Mouse (Mus musculus): ENCODE results near the gene Tmem184a. TPM values are rescaled to one million over a fixed set of nuclear protein-coding genes. Genes with fewer than 3 reads are reported as not detected.

Gene Tmem184a
- polyA plus RNA-seq, 1 experiment from 2014 or later = 1.8 TPM

DNA sequence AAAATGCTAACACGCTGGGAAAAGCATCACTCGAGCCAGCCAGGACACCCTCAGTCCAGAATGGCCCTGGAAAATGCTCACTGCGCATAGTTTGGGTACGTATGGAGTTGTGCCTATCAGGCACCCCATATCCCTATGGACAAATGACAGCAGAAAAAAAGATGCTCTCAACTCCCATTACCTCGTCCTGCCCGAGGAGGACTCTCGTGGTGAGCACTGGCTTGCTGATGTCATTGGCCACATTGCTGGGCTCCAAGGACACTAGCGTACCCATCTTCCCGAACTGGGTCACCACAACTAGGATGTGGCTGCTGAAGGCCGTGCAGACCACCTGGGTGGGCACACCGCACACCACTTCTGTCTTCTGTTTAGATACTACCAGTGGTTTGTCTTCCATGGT, 6.2 kb upstream of the Tmem184a start:
- Histone ChIP-seq H3K36me3 (peaks cover 38% of the 10 kb centered on the region), H3K9me3 (no peaks in the 10 kb centered on the region), H3K4me3 (peak overlapping the region; percentile 94), H3K27ac (peak overlapping the region; percentile 93), H3K4me1 (replicated peaks) (peaks cover 21% of the 10 kb centered on the region), H3K27me3 (ENCODE audit: insufficient read depth, poor library complexity, severe bottlenecking) (no peaks in the 10 kb centered on the region)
- no peak for DNase-seq (ENCODE audit: low spot score)
- 47% methylated on average over 11 of the region's 11 CpGs for WGBS

DNA sequence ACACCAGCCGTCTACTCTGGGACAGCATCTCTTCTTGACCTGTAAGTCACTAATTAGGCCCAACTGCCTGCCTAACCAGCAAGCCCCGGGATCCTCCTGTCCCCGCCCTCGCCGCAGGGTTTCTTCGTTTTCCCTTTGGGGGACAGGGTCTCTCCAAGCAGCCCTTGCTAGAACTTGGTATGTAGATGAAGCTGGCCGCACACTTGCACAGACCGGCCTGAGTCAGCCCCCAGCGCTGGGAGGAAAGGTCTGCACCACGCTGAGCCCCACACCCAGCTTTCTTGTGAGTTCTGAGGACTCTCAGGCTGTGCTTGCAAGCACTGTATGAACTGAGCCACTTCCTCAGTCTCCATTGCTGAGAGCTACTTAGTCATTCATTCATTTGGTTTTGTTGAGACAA, 4.8 kb upstream of the Tmem184a start:
- Histone ChIP-seq H3K9me3 (no peaks in the 10 kb centered on the region), H3K36me3 (peaks cover 44% of the 10 kb centered on the region), H3K4me3 (no peak overlapping the region), H3K27ac (no peak overlapping the region), H3K27me3 (ENCODE audit: insufficient read depth, poor library complexity, severe bottlenecking) (no peaks in the 10 kb centered on the region), H3K4me1 (replicated peaks) (peaks cover 21% of the 10 kb centered on the region)
- no peak for DNase-seq (ENCODE audit: low spot score)
- 95% methylated on average over 10 of the region's 10 CpGs for WGBS

DNA sequence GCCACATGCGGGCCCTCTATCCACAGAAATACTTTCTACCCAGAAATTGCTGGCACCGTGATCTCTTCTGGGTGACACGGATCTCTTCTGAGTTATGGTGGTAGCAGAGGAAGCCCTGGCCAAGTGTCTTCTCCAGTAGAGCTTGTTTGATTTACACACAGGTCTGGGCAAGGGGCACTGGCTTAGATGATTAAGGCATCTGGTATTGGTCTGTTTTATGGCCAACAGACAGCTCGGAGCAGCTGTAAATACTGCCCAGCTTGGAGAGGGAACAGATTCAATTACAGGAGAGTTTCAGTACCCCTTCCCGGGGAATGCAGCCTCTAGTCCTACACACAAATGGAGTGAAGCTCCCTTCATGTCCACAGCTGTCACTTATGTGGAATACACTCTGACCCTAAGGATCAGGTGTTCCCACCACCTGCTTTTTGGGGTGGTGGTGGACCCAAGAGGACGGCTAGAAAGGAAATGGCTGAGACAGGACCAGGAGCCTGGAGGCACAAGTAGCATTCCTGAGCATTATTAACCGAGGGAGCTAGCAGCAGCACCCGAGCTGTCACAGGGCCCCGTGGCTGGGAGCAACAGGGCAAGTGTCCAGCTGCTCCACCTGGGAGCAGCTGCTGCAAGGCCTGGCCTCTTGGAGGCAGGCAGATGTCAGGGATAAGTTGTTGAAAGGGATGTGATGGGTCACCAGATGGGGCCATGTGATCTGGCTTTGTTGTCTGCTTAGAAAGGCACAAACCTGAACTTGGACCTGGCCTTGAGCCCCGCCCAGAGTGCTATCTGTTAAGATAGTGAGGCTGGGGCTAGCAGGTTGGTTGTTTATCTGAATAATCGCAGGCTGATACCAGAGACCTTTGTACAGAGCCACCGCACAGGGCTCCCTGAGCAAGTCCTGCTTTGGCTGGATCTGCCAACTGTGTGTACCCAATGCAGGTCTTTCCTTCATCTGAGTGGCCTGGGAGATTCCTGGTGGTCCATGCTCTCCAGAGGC, 2.0 kb upstream of the Tmem184a start:
- Histone ChIP-seq H3K36me3 (peaks cover 44% of the 10 kb centered on the region), H3K27ac (no peak overlapping the region), H3K4me1 (replicated peaks) (peaks cover 17% of the 10 kb centered on the region), H3K9me3 (no peaks in the 10 kb centered on the region), H3K27me3 (ENCODE audit: insufficient read depth, poor library complexity, severe bottlenecking) (no peaks in the 10 kb centered on the region), H3K4me3 (no peak overlapping the region)
- 86% methylated on average over 12 of the region's 12 CpGs for whole genome bisulfite sequencing
- DNase-seq (ENCODE audit: low spot score) = no peak

DNA sequence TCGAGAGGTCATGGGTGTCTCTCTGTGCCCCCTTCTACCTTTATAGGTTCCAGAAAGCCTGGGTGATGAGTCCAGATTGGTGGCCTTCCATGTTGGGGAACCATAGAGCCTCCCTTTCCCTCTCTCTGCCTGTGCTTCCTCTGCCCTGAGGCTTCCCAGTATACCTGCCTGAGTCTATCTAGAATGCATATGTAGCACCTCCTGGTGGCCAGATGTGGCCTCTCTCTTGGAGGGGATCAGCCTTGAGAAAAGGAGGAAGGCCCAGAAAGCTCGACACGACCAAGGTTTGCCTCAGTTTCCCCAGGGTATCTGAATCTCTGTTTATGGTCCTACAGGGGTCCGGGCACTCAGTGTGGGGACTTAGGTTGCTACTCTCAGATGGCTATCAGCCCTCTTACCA, 916 bp downstream of the Tmem184a start:
- Histone ChIP-seq H3K27ac (no peak overlapping the region), H3K27me3 (ENCODE audit: insufficient read depth, poor library complexity, severe bottlenecking) (peaks cover 20% of the 10 kb centered on the region), H3K4me1 (replicated peaks) (peaks cover 10% of the 10 kb centered on the region), H3K9me3 (no peaks in the 10 kb centered on the region), H3K4me3 (no peak overlapping the region), H3K36me3 (peaks cover 35% of the 10 kb centered on the region)
- peak; percentile 33 for DNase-seq (ENCODE audit: low spot score)
- WGBS = 54% methylated on average over 4 of the region's 4 CpGs

DNA sequence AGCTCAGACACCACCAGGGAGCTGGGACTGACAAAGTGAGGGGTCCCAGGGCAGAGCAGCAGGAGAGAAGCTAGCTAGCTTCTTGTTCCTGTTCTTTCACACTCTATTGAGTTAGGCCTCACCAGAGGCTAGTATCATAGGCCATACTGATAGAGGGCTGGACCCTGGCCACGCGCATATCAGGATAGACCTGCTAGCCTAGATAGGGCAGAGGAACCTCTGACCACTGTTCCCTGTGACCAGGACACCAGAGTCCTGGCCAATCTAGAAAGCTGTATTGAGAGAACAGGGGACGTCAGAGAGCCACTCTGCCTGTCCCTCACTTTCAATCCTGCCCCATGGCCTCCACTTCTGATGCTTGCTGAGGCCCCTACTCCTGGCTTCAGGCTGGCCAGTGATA, 1.7 kb downstream of the Tmem184a start:
- H3K4me1 ChIP-seq (replicated peaks) = peaks cover 13% of the 10 kb centered on the region
- H3K36me3 ChIP-seq = peaks cover 28% of the 10 kb centered on the region
- WGBS = 80% methylated on average over 3 of the region's 3 CpGs
- no peak overlapping the region for H3K27ac ChIP-seq
- H3K4me3 ChIP-seq = no peak overlapping the region
- no peaks in the 10 kb centered on the region for H3K9me3 ChIP-seq
- peaks cover 27% of the 10 kb centered on the region for H3K27me3 ChIP-seq (ENCODE audit: insufficient read depth, poor library complexity, severe bottlenecking)
- no peak for DNase-seq (ENCODE audit: low spot score)

DNA sequence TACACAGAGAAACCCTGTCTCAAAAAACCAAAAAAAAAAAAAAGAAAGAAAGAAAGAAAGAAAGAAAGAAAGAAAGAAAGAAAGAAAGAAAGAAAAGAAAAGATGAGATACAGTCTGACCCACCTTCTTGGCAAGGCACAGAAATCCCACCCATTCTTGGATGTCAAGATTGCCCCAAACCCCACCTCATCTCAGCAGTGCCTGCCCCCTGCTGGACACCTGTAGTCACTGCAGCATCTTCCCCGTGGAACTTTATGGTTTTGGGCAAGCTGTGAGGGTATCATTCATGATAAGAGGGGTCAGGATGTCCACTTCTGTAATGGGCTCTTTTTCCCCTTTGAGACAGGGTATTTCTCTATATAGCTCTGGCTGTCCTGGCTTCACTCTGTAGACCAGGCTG, 2.4 kb downstream of the Tmem184a start:
- H3K27me3 ChIP-seq (ENCODE audit: insufficient read depth, poor library complexity, severe bottlenecking) = peaks cover 34% of the 10 kb centered on the region
- no peaks in the 10 kb centered on the region for H3K9me3 ChIP-seq
- H3K36me3 ChIP-seq = peaks cover 20% of the 10 kb centered on the region
- WGBS = 9% methylated on average over 1 of the region's 1 CpGs
- H3K27ac ChIP-seq = no peak overlapping the region
- no peak for DNase-seq (ENCODE audit: low spot score)
- peaks cover 15% of the 10 kb centered on the region for H3K4me1 ChIP-seq (replicated peaks)
- H3K4me3 ChIP-seq = no peak overlapping the region

DNA sequence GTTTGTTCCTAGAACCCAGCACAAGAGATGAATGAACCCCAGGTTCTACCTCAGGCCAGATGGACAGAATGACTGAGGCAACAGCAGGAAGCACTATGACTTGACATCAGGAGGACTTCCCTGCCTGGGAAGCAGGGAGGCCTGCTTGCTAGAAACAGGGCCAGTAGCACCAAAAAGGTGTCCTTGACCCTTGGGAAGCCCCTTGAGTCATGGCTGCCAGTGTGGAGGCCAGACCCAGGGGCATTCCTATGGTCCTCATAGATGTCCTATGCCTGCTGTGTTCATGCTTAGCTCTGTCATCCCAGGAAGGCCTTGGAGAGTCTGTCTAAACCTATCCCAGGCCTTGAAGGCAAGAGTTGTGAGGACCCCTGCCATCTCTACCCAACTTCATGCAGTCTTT, 3.3 kb downstream of the Tmem184a start:
- H3K4me3 ChIP-seq = no peak overlapping the region
- no peaks in the 10 kb centered on the region for H3K9me3 ChIP-seq
- H3K4me1 ChIP-seq (replicated peaks) = peaks cover 13% of the 10 kb centered on the region
- no peak for DNase-seq (ENCODE audit: low spot score)
- no peak overlapping the region for H3K27ac ChIP-seq
- H3K36me3 ChIP-seq = peaks cover 11% of the 10 kb centered on the region; the same call in 1 of the 2 replicates
- H3K27me3 ChIP-seq (ENCODE audit: insufficient read depth, poor library complexity, severe bottlenecking) = peaks cover 38% of the 10 kb centered on the region

DNA sequence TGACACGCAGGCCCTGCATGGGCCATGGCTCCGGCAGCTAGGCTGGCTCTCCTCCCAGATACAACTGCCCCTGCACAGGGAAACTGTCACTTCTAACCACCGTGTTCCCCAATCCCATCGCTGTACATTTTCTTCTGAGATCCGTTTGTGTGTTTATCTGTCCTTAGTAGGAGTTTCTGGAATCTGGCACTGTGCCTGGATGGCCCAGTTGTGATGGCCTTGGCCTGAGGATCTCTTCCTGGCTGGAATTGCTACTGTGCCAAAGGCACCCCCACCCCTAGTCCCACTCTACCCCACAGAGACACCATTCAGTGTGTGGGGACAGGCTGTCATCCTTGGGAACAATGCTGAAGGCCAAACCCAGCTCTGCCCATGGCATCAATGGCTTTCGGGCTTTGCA, 3.8 kb downstream of the Tmem184a start:
- Histone ChIP-seq H3K27ac (no peak overlapping the region), H3K36me3 (0 out of 2 replicates have a peak, but pooled peaks cover 7% of the 10 kb centered on the region), H3K27me3 (ENCODE audit: insufficient read depth, poor library complexity, severe bottlenecking) (peaks cover 38% of the 10 kb centered on the region), H3K4me3 (no peak overlapping the region), H3K9me3 (no peaks in the 10 kb centered on the region), H3K4me1 (replicated peaks) (peaks cover 13% of the 10 kb centered on the region)
- no peak for DNase-seq (ENCODE audit: low spot score)
- 82% methylated on average over 6 of the region's 6 CpGs for WGBS

DNA sequence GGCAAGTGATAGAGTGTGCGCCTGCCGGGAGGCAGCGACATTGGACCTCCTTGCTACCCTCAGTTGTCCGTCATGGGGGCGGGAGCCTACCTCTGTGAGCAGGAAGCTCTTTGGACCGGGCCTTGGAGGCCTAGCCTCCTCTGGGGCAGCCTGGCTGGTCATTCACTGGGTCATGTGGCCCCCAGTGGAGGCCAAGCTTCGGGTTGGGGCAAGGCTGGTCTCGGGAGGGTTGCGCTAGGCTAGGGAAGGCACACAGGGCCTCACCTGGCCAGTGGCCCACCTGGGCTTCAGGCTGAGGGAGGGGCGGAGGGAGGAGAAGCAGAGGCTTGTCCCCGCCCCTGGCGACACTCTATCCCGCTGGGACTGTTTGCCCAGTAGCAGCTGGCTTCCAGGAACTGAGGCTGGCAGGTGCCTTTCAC, 5.7 kb downstream of the Tmem184a start:
- H3K9me3 ChIP-seq = no peaks in the 10 kb centered on the region
- H3K4me3 ChIP-seq = peak overlapping the region; percentile 34; the same call in 1 of the 2 replicates
- H3K27ac ChIP-seq = peak overlapping the region; percentile 59
- WGBS = 7% methylated on average over 13 of the region's 13 CpGs
- no peak for DNase-seq (ENCODE audit: low spot score)
- no peaks in the 10 kb centered on the region for H3K36me3 ChIP-seq
- peaks cover 38% of the 10 kb centered on the region for H3K27me3 ChIP-seq (ENCODE audit: insufficient read depth, poor library complexity, severe bottlenecking)
- H3K4me1 ChIP-seq (replicated peaks) = peaks cover 13% of the 10 kb centered on the region

DNA sequence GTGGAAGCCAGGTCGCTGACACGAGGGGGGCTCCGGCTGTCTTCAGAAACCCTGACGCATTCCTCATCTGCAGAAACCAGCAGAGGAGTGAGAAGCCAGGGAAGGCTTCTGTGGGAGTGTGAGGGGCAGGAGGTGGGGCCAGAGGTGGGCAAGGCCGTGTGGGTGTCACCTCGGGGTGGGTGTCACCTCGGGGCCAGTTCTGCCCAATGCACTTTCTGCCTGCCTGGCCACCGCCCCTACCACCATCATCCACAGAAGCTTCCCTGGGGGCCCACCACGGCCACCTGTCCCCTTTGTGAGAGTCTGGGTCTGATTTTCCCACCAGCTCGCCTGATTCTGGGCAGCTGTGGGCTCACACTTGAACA, 6.6 kb downstream of the Tmem184a start:
- no peak for DNase-seq (ENCODE audit: low spot score)
- peaks cover 38% of the 10 kb centered on the region for H3K27me3 ChIP-seq (ENCODE audit: insufficient read depth, poor library complexity, severe bottlenecking)
- H3K27ac ChIP-seq = 0 out of 2 replicates have a peak overlapping the region, but pooled peaks have one; percentile 46
- no peaks in the 10 kb centered on the region for H3K36me3 ChIP-seq
- 51% methylated on average over 10 of the region's 10 CpGs for WGBS
- no peak overlapping the region for H3K4me3 ChIP-seq
- H3K9me3 ChIP-seq = no peaks in the 10 kb centered on the region
- H3K4me1 ChIP-seq (replicated peaks) = peaks cover 13% of the 10 kb centered on the region

DNA sequence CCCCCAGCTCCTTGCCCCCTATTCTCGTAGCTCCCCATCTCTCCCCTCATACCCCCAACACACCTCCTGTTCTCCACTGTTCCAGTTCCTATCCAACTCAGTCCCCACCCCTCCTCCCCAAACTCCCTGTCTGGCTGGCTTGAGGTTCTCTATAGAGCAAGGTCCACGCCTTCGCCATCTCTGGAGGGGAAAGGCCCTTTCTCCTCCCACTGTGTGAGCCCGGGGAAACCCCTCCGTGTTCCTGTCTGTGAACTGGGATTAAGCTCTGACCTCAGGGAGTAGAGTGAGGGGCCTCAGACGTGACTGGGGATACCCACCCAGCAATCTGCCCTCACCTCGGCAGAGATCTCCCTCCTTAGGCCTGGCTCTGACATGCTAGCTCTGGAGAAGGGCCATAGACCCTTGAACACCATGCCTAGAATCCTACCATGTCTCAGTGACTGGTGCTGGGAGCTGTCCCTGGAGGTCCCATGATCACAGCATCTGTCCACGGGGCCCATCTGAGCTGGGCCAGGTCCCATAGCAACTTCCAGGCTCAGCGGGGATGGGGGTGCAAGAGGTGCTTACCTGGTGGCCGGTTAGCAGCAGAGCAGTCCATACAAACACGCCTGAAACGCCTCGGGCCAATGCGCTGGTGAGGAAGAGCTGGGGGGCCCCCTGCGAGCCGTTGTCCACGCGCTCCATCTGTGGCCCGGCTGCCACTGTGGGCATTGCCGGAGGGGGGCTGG, 7.2 kb downstream of the Tmem184a start:
- no peaks in the 10 kb centered on the region for H3K9me3 ChIP-seq
- DNase-seq (ENCODE audit: low spot score) = no peak
- no peak overlapping the region for H3K4me3 ChIP-seq
- WGBS = 71% methylated on average over 20 of the region's 20 CpGs
- peaks cover 38% of the 10 kb centered on the region for H3K27me3 ChIP-seq (ENCODE audit: insufficient read depth, poor library complexity, severe bottlenecking)
- H3K27ac ChIP-seq = 0 out of 2 replicates have a peak overlapping the region, but pooled peaks have one; percentile 46
- H3K36me3 ChIP-seq = no peaks in the 10 kb centered on the region
- peaks cover 13% of the 10 kb centered on the region for H3K4me1 ChIP-seq (replicated peaks)

DNA sequence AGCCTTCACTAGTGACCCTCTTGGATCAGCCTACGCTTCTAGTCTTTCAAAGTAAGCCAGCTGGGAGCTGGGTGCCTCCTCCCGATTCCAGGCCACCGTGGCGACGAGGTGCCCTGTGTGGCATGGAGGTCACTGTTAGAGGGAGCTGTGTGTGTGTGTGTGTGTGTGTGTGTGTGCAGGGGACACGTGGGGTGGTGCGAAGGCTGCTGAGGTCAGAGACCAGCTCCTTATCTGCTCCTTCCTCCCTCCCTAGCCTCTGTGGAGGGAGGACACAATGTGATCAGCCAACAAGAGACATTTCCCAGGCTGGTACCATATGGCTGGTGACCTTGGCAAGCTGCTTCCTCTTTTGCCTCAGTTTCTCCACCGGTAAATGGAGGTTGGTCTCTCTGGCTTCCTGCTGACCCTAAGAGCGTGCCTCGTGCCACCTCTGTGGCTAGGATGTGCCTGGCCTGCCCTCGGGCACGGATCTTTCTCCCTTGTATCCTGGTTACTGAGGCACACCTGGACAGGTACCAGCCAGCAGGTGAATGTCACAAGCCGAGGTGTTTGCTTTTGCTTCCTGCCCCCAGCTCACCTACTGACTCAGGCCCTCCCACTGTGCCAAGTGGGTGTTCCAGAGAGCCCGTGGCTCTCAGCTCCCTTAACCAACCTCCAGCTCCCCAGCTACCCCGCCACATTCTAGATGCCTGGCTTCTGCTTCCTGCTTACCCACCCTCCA, 7.9 kb downstream of the Tmem184a start:
- DNase-seq (ENCODE audit: low spot score) = no peak
- Histone ChIP-seq H3K27me3 (ENCODE audit: insufficient read depth, poor library complexity, severe bottlenecking) (peaks cover 38% of the 10 kb centered on the region), H3K9me3 (no peaks in the 10 kb centered on the region), H3K4me3 (no peak overlapping the region), H3K27ac (no peak overlapping the region), H3K36me3 (no peaks in the 10 kb centered on the region), H3K4me1 (replicated peaks) (peaks cover 13% of the 10 kb centered on the region)
- WGBS = 80% methylated on average over 15 of the region's 15 CpGs
